Mouse (Mus musculus) stomach, postnatal 0 days (tissue): ENCODE data around the gene Mpl. TPM values are rescaled to one million over a fixed set of nuclear protein-coding genes. Genes with fewer than 3 reads are reported as not detected.

Experiments used
- ATAC-seq: fragments of 200-750 bp; cut with Nextera tagmentation; 2 replicates; pipeline ENCODE4 v1.8.0; 2017; ENCODE audit not compliant: low FRiP score, low TSS enrichment
- DNase-seq: peaks from one replicate; pipeline ENCODE4 v3.0.0-alpha.2; 2016; ENCODE audit warnings: low spot score
- H3K27ac ChIP-seq: fragments of 300-500 bp; sonication (generic); replicated peaks from 2 replicates; pipeline ENCODE4 v1.5.1; 2014; ENCODE audit warnings: mild to moderate bottlenecking, control low read depth
- H3K27me3 ChIP-seq: fragments of 300-500 bp; sonication (generic); 2 replicates; pipeline ENCODE4 v1.6.1; 2014; ENCODE audit warnings: low read length; ENCODE audit not compliant: control insufficient read depth, insufficient read depth
- H3K36me3 ChIP-seq: fragments of 300-500 bp; sonication (generic); 2 replicates; pipeline ENCODE4 v1.6.1; 2014; ENCODE audit warnings: low read length, mixed read lengths; ENCODE audit not compliant: control insufficient read depth, insufficient read depth
- H3K4me1 ChIP-seq: fragments of 300-500 bp; sonication (generic); replicated peaks from 2 replicates; pipeline ENCODE4 v1.6.1; 2014; ENCODE audit warnings: antibody characterized with exemption; ENCODE audit not compliant: control insufficient read depth, insufficient read depth
- H3K4me2 ChIP-seq: fragments of 300-500 bp; sonication (generic); replicated peaks from 2 replicates; pipeline ENCODE4 v1.6.1; 2014; ENCODE audit warnings: low read depth, mild to moderate bottlenecking, control low read depth, moderate library complexity
- H3K4me3 ChIP-seq: fragments of 300-500 bp; sonication (generic); 2 replicates; pipeline ENCODE4 v1.5.1; 2014; ENCODE audit warnings: low read depth, low read length, control low read depth
- H3K9ac ChIP-seq: fragments of 300-500 bp; sonication (generic); 2 replicates; pipeline ENCODE4 v1.6.1; 2014; ENCODE audit warnings: mild to moderate bottlenecking, low read length, control low read depth, mixed read lengths
- H3K9me3 ChIP-seq: fragments of 300-500 bp; sonication (generic); 2 replicates; pipeline ENCODE4 v1.6.1; 2016; ENCODE audit warnings: low read length; ENCODE audit not compliant: control insufficient read depth
- CTCF ChIP-seq: IDR thresholded peaks from 2 replicates; pipeline ENCODE4 v1.5.1; 2016; ENCODE audit warnings: antibody characterized with exemption, low read depth, mild to moderate bottlenecking, moderate library complexity
- EP300 ChIP-seq: optimal IDR thresholded peaks from 2 replicates; pipeline ENCODE3; 2016; ENCODE audit warnings: antibody characterized with exemption
- WGBS: fragments of 180-500 bp; shearing (Covaris S2); extraction: QIAGEN DNeasy Blood & Tissue Kit; methylation state at CpG from one replicate; pipeline ENCODE4 v1.1.7; 2014; 5-methylcytosine and 5-hydroxymethylcytosine counted together
- polyA plus RNA-seq: library from polyadenylated mRNA; unstranded; fragments of >200 nt; fragmentation: Nextera tagmentation; extraction: Ambion mirVana; gene quantifications from 2 replicates; pipeline ENCODE4 v1.2.1, GENCODE M21; 2015

Mpl gene
- polyA plus RNA-seq, 1 experiment from 2014 or later = 0.05 TPM

GRCm38 (mm10) chr4:118396433-118396832, 60.9 kb downstream of the Mpl start:
- TF ChIP-seq CTCF = no peak
- no peak for TF ChIP-seq EP300
- no peaks in the 10 kb centered on the region for H3K9me3 ChIP-seq
- H3K4me3 ChIP-seq = no peak overlapping the region
- H3K27me3 ChIP-seq = no peaks in the 10 kb centered on the region
- no peak overlapping the region for H3K27ac ChIP-seq
- H3K9ac ChIP-seq = no peak overlapping the region
- DNase-seq (no peak), ATAC-seq (no peak)
- H3K4me1 ChIP-seq = no peaks in the 10 kb centered on the region
- peaks cover 21% of the 10 kb centered on the region for H3K36me3 ChIP-seq
- 68% methylated on average over 3 of the region's 3 CpGs for WGBS
- H3K4me2 ChIP-seq = no peak overlapping the region

GRCm38 (mm10) chr4:118395289-118395688, 62.0 kb downstream of the Mpl start:
- H3K4me2 ChIP-seq = no peak overlapping the region
- H3K27ac ChIP-seq = no peak overlapping the region
- H3K4me1 ChIP-seq = no peaks in the 10 kb centered on the region
- ATAC-seq (no peak), DNase-seq (no peak)
- H3K9me3 ChIP-seq = no peaks in the 10 kb centered on the region
- H3K36me3 ChIP-seq = peaks cover 29% of the 10 kb centered on the region
- no peaks in the 10 kb centered on the region for H3K27me3 ChIP-seq
- 82% methylated on average over 4 of the region's 4 CpGs for WGBS
- TF ChIP-seq CTCF (no peak), EP300 (no peak)
- H3K4me3 ChIP-seq = no peak overlapping the region
- H3K9ac ChIP-seq = no peak overlapping the region

DNA sequence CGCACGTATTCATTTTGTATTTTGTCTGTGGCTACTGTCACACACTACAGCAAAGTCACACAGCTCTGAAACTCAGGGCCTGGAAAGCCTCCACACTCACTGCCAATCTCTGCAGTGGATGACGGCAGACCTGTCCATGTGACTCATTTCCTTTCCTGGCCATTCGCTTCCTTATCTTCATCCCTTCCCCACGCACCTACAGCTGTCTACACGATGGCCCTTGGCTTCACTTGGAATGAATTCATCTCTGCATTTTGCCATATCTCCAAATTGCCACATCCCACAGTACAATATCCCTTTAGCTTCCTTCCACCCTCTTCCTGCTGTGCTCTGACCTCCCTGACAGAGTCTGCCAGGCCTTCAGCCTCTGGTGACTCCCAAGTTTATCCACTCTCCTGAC, 62.8 kb downstream of the Mpl start:
- DNase-seq (no peak), ATAC-seq (no peak)
- whole genome bisulfite sequencing = 88% methylated on average over 6 of the region's 6 CpGs
- Histone ChIP-seq H3K9ac (no peak overlapping the region), H3K4me1 (no peaks in the 10 kb centered on the region), H3K27ac (no peak overlapping the region), H3K36me3 (peaks cover 32% of the 10 kb centered on the region), H3K4me3 (no peak overlapping the region), H3K4me2 (no peak overlapping the region), H3K9me3 (no peaks in the 10 kb centered on the region), H3K27me3 (no peaks in the 10 kb centered on the region)
- TF ChIP-seq CTCF (no peak), EP300 (no peak)

Other genes starting within 250 kb of the Mpl start
- gene Ptprf, start 166.1 kb downstream of the Mpl start, polyA plus RNA-seq = 30.1 and 34.1 TPM in 2 replicates
- gene Szt2, start 48.2 kb downstream of the Mpl start, polyA plus RNA-seq = 2.1 and 2.4 TPM in 2 replicates
- 86.7 and 87.3 TPM in 2 replicates for gene Med8, start 48.2 kb downstream of the Mpl start, polyA plus RNA-seq
- gene Elovl1, start 29.4 kb downstream of the Mpl start, polyA plus RNA-seq = 366 and 374 TPM in 2 replicates
- gene Cdc20, start 20.2 kb downstream of the Mpl start, polyA plus RNA-seq = 50.0 and 67.3 TPM in 2 replicates
- 9.2 and 9.3 TPM in 2 replicates for gene Tie1, start 32.5 kb upstream of the Mpl start, polyA plus RNA-seq
- gene 2610528J11Rik, start 69.5 kb upstream of the Mpl start, polyA plus RNA-seq = 56.8 and 57.6 TPM in 2 replicates
- 41.3 and 42.7 TPM in 2 replicates for gene Tmem125, start 86.5 kb upstream of the Mpl start, polyA plus RNA-seq
- gene Cfap57, start 163.3 kb upstream of the Mpl start, polyA plus RNA-seq = 1.2 and 1.3 TPM in 2 replicates
- gene Ebna1bp2, start 163.3 kb upstream of the Mpl start, polyA plus RNA-seq = 90.4 and 94.5 TPM in 2 replicates
- not detected in 2 replicates for gene Olfr62, start 201.4 kb upstream of the Mpl start, polyA plus RNA-seq
- gene Olfr1342, start 235.2 kb upstream of the Mpl start, polyA plus RNA-seq = not detected in 2 replicates
- not detected in 2 replicates for gene Olfr1341, start 246.0 kb upstream of the Mpl start, polyA plus RNA-seq